Mouse (Mus musculus): ENCODE results near the gene Trim80. TPM values are rescaled to one million over a fixed set of nuclear protein-coding genes. Genes with fewer than 3 reads are reported as not detected.

Gene Trim80
- not detected for total RNA-seq (2021)
- long read RNA-seq, experiment 1: 0 reads
- long read RNA-seq, experiment 2: 0 reads

GRCm38 (mm10) chr11:115439906-115440595 lies at the start of gene Trim80:
TSS of gene Trim80 (plus strand) at chr11:115440545.
- no peak for DNase-seq
- intact Hi-C loops (cut with DNase I; ENCODE audit: low total_unique reads): no loop called here

GRCm38 (mm10) chr11:115391358-115391757 lies 49.0 kb upstream of the Trim80 start:
- intact Hi-C loops (cut with DNase I; ENCODE audit: low total_unique reads): no loop called here
- DNase-seq: no peak

- intact Hi-C loops (cut with DNase I; ENCODE audit: low total_unique reads): no loop called here
- no peak for DNase-seq
These were observed 46.5 kb upstream of the Trim80 start for GRCm38 (mm10) chr11:115393721-115394325.

- intact Hi-C loops (cut with DNase I; ENCODE audit: low total_unique reads): no loop called here
- DNase-seq: no peak
These were observed 42.3 kb upstream of the Trim80 start for GRCm38 (mm10) chr11:115398085-115398484.

GRCm38 (mm10) chr11:115400126-115400525 lies 40.2 kb upstream of the Trim80 start:
- intact Hi-C loops (cut with DNase I; ENCODE audit: low total_unique reads): no loop called here
- no peak for DNase-seq

GRCm38 (mm10) chr11:115400630-115401391 lies 39.5 kb upstream of the Trim80 start:
- intact Hi-C loops (cut with DNase I; ENCODE audit: low total_unique reads): no loop called here
- DNase-seq: no peak

- DNase-seq: peak; percentile 88
- intact Hi-C loops (cut with DNase I; ENCODE audit: low total_unique reads): no loop called here
These were observed 36.8 kb upstream of the Trim80 start, which contains the start of gene Mrpl58 for GRCm38 (mm10) chr11:115403338-115404124. TSS of gene Mrpl58 (plus strand) at chr11:115403752.

GRCm38 (mm10) chr11:115405723-115406122 lies 34.6 kb upstream of the Trim80 start:
- intact Hi-C loops (cut with DNase I; ENCODE audit: low total_unique reads): no loop called here
- no peak for DNase-seq

GRCm38 (mm10) chr11:115406858-115407401 lies 33.4 kb upstream of the Trim80 start:
- DNase-seq: no peak
- intact Hi-C loops (cut with DNase I; ENCODE audit: low total_unique reads): no loop called here

GRCm38 (mm10) chr11:115408266-115408920 lies 32.0 kb upstream of the Trim80 start:
- no peak for DNase-seq
- intact Hi-C loops (cut with DNase I; ENCODE audit: low total_unique reads): no loop called here

GRCm38 (mm10) chr11:115409556-115409955 lies 30.8 kb upstream of the Trim80 start:
- no peak for DNase-seq
- intact Hi-C loops (cut with DNase I; ENCODE audit: low total_unique reads): no loop called here

- intact Hi-C loops (cut with DNase I; ENCODE audit: low total_unique reads): loop anchor here (2.0 kb wide), 1 partner anchor 53 kb away; no protein-coding TSS in a partner anchor
- DNase-seq: peak; percentile 96
These were observed 20.7 kb upstream of the Trim80 start, which contains the start of the genes Atp5h and Kctd2 for GRCm38 (mm10) chr11:115419531-115420237. TSS of gene Atp5h (minus strand) at chr11:115419962. TSS of gene Kctd2 (plus strand) at chr11:115420128.

GRCm38 (mm10) chr11:115420336-115421190 lies 19.8 kb upstream of the Trim80 start:
- intact Hi-C loops (cut with DNase I; ENCODE audit: low total_unique reads): no loop called here
- DNase-seq: peak; percentile 64

- DNase-seq: no peak
- intact Hi-C loops (cut with DNase I; ENCODE audit: low total_unique reads): no loop called here
These were observed 19.0 kb upstream of the Trim80 start for GRCm38 (mm10) chr11:115421328-115421727.

- DNase-seq: no peak
- intact Hi-C loops (cut with DNase I; ENCODE audit: low total_unique reads): no loop called here
These were observed 18.4 kb upstream of the Trim80 start for GRCm38 (mm10) chr11:115421972-115422371.

GRCm38 (mm10) chr11:115423091-115423490 lies 17.3 kb upstream of the Trim80 start:
- no peak for DNase-seq
- intact Hi-C loops (cut with DNase I; ENCODE audit: low total_unique reads): no loop called here

- intact Hi-C loops (cut with DNase I; ENCODE audit: low total_unique reads): loop anchor here (5.0 kb wide), 1 partner anchor 67 kb away; no protein-coding TSS in a partner anchor
- no peak for DNase-seq
These were observed 15.7 kb upstream of the Trim80 start for GRCm38 (mm10) chr11:115424666-115425065.

Data from gastrocnemius, postnatal 14 days (tissue).